ENCODE assay signal across 7 mouse cellular contexts in genomic region chr4:138395087-138395970, GRCm38 (mm10). TPM values are rescaled to one million over a fixed set of nuclear protein-coding genes. Genes with fewer than 3 reads are reported as not detected.
A peak's percentile ranks its signal among the peaks of the same experiment; 100 is the strongest.
DNase-seq lines count a peak whose midpoint lies in the region; ATAC-seq and TF ChIP-seq lines count a peak whose summit lies in the region.

No protein-coding gene starts in this region.

- peak overlapping the region; percentile 39 for H3K4me3 ChIP-seq in lung, embryonic 14.5 days (ENCODE audit: low read depth, low read length)
- H3K4me3 ChIP-seq in embryonic facial prominence, embryonic 11.5 days (ENCODE audit: low read depth, low read length), result peak overlapping the region; percentile 38
- peak overlapping the region; percentile 49 for H3K4me3 ChIP-seq in hindbrain, embryonic 13.5 days
- no peak overlapping the region for H3K4me3 ChIP-seq in liver, embryonic 15.5 days (replicated peaks)
- H3K4me3 ChIP-seq in stomach, embryonic 15.5 days (replicated peaks), result peak overlapping the region; percentile 37

- H3K9me3 ChIP-seq in lung, embryonic 14.5 days (ENCODE audit: low read depth, low read length), result no peaks in the 10 kb centered on the region
- H3K9me3 ChIP-seq in embryonic facial prominence, embryonic 11.5 days (replicated peaks; ENCODE audit: control insufficient read depth, low read length), result no peaks in the 10 kb centered on the region
- no peaks in the 10 kb centered on the region for H3K9me3 ChIP-seq in hindbrain, embryonic 13.5 days
- no peaks in the 10 kb centered on the region for H3K9me3 ChIP-seq in liver, embryonic 15.5 days (replicated peaks)
- no peaks in the 10 kb centered on the region for H3K9me3 ChIP-seq in stomach, embryonic 15.5 days

- H3K27me3 ChIP-seq in lung, embryonic 14.5 days (ENCODE audit: insufficient read depth, low read length), result peaks cover 73% of the 10 kb centered on the region
- peaks cover 56% of the 10 kb centered on the region for H3K27me3 ChIP-seq in embryonic facial prominence, embryonic 11.5 days (ENCODE audit: control insufficient read depth, insufficient read depth, low read length)
- peaks cover 91% of the 10 kb centered on the region for H3K27me3 ChIP-seq in hindbrain, embryonic 13.5 days
- peaks cover 75% of the 10 kb centered on the region for H3K27me3 ChIP-seq in liver, embryonic 15.5 days
- H3K27me3 ChIP-seq in stomach, embryonic 15.5 days (replicated peaks), result peaks cover 55% of the 10 kb centered on the region

- WGBS in lung, embryonic 14.5 days, result under 1% methylated on average over 98 of the region's 103 CpGs
- 1% methylated on average over 97 of the region's 103 CpGs for WGBS in embryonic facial prominence, embryonic 11.5 days
- under 1% methylated on average over 102 of the region's 103 CpGs for WGBS in hindbrain, embryonic 13.5 days
- 2% methylated on average over 103 of the region's 103 CpGs for WGBS in liver, embryonic 15.5 days (ENCODE audit: insufficient replicate concordance)
- WGBS in stomach, embryonic 15.5 days, result under 1% methylated on average over 93 of the region's 103 CpGs

- no peak for TF ChIP-seq CTCF in lung, embryonic 14.5 days (IDR thresholded peaks at IDR 0.05; ENCODE audit: low read depth)

- ATAC-seq in lung, embryonic 14.5 days (ENCODE audit: insufficient read depth), result no peak
- ATAC-seq in embryonic facial prominence, embryonic 11.5 days (replicated peaks; ENCODE audit: insufficient number of reproducible peaks, low FRiP score, low TSS enrichment, low read depth), result no peak
- peak; percentile 53 for ATAC-seq in hindbrain, embryonic 13.5 days (ENCODE audit: low FRiP score)
- no peak for ATAC-seq in liver, embryonic 15.5 days (ENCODE audit: insufficient read depth)
- no peak for ATAC-seq in stomach, embryonic 15.5 days (ENCODE audit: insufficient read depth, low FRiP score, low read depth)

- H3K27ac ChIP-seq in lung, embryonic 14.5 days (ENCODE audit: low read depth), result no peak overlapping the region
- H3K27ac ChIP-seq in embryonic facial prominence, embryonic 11.5 days (replicated peaks; ENCODE audit: low read depth, low read length), result no peak overlapping the region
- H3K27ac ChIP-seq in hindbrain, embryonic 13.5 days, result no peak overlapping the region
- no peak overlapping the region for H3K27ac ChIP-seq in liver, embryonic 15.5 days (replicated peaks)
- H3K27ac ChIP-seq in stomach, embryonic 15.5 days, result no peak overlapping the region

- H3K9ac ChIP-seq in lung, embryonic 14.5 days, result no peak overlapping the region
- peak overlapping the region; percentile 13; the same call in 1 of the 2 replicates for H3K9ac ChIP-seq in embryonic facial prominence, embryonic 11.5 days (replicated peaks; ENCODE audit: low read length)
- peak overlapping the region; percentile 72 for H3K9ac ChIP-seq in hindbrain, embryonic 13.5 days
- no peak overlapping the region for H3K9ac ChIP-seq in liver, embryonic 15.5 days
- H3K9ac ChIP-seq in stomach, embryonic 15.5 days, result no peak overlapping the region

- peak; percentile 39 for DNase-seq in lung, embryonic 14.5 days
- DNase-seq in lung, postnatal 25 days (ENCODE audit: low spot score), result no peak
- DNase-seq in embryonic facial prominence, embryonic 11.5 days (ENCODE audit: low spot score), result peak; percentile 39
- no peak for DNase-seq in c-Kit-positive CD71-positive TER-119-positive erythroid progenitor cells, embryonic 14.5 days (ENCODE audit: low spot score)

- peak overlapping the region; percentile 62 for H3K4me2 ChIP-seq in lung, embryonic 14.5 days
- peak overlapping the region; percentile 73 for H3K4me2 ChIP-seq in embryonic facial prominence, embryonic 11.5 days (ENCODE audit: low read depth, low read length)
- H3K4me2 ChIP-seq in hindbrain, embryonic 13.5 days, result peak overlapping the region; percentile 74
- peak overlapping the region; percentile 3; the same call in 1 of the 2 replicates for H3K4me2 ChIP-seq in liver, embryonic 15.5 days
- peak overlapping the region; percentile 72 for H3K4me2 ChIP-seq in stomach, embryonic 15.5 days

- no peaks in the 10 kb centered on the region for H3K36me3 ChIP-seq in lung, embryonic 14.5 days (ENCODE audit: insufficient read depth)
- no peaks in the 10 kb centered on the region for H3K36me3 ChIP-seq in embryonic facial prominence, embryonic 11.5 days (replicated peaks; ENCODE audit: control insufficient read depth, insufficient read depth, low read depth, low read length)
- H3K36me3 ChIP-seq in hindbrain, embryonic 13.5 days, result no peaks in the 10 kb centered on the region
- H3K36me3 ChIP-seq in liver, embryonic 15.5 days (replicated peaks), result no peaks in the 10 kb centered on the region
- H3K36me3 ChIP-seq in stomach, embryonic 15.5 days, result no peaks in the 10 kb centered on the region

- H3K4me1 ChIP-seq in lung, embryonic 14.5 days (ENCODE audit: insufficient read depth), result peaks cover 6% of the 10 kb centered on the region; the same call in 1 of the 2 replicates
- H3K4me1 ChIP-seq in embryonic facial prominence, embryonic 11.5 days (ENCODE audit: control insufficient read depth, insufficient read depth, low read length), result peaks cover 5% of the 10 kb centered on the region
- peaks cover 25% of the 10 kb centered on the region for H3K4me1 ChIP-seq in hindbrain, embryonic 13.5 days (replicated peaks)
- H3K4me1 ChIP-seq in liver, embryonic 15.5 days (replicated peaks), result peaks cover 6% of the 10 kb centered on the region; the same call in 1 of the 2 replicates
- peaks cover 15% of the 10 kb centered on the region for H3K4me1 ChIP-seq in stomach, embryonic 15.5 days

RNA-seq across cellular contexts. Expression of gene Fam43b, which starts 1.0 kb away (rescaled TPM):
- not detected in 2 replicates for polyA plus RNA-seq in lung, embryonic 14.5 days (2014; fragmentation: Nextera tagmentation; extraction: Ambion mirVana)
- polyA plus RNA-seq in embryonic facial prominence, embryonic 11.5 days (2014; fragmentation: Nextera tagmentation; extraction: Ambion mirVana), result 0.39 TPM in 1 of 2 replicates, not detected in the other
- 3.0 and 3.5 TPM in 2 replicates for polyA plus RNA-seq in hindbrain, embryonic 13.5 days (2015; fragmentation: Nextera tagmentation; extraction: Ambion mirVana)
- not detected in 2 replicates for polyA plus RNA-seq in liver, embryonic 15.5 days (2015; fragmentation: Nextera tagmentation; extraction: Ambion mirVana)
- 0.31 TPM in 1 of 2 replicates, not detected in the other for polyA plus RNA-seq in stomach, embryonic 15.5 days (2015; fragmentation: Nextera tagmentation; extraction: Ambion mirVana)

RNA-seq across cellular contexts. Expression of gene Cda, which starts 27.5 kb away (rescaled TPM):
- 24.1 and 24.4 TPM in 2 replicates for polyA plus RNA-seq in lung, embryonic 14.5 days (2014; fragmentation: Nextera tagmentation; extraction: Ambion mirVana)
- 3.5 and 5.7 TPM in 2 replicates for polyA plus RNA-seq in embryonic facial prominence, embryonic 11.5 days (2014; fragmentation: Nextera tagmentation; extraction: Ambion mirVana)
- polyA plus RNA-seq in hindbrain, embryonic 13.5 days (2015; fragmentation: Nextera tagmentation; extraction: Ambion mirVana), result 4.0 and 4.1 TPM in 2 replicates
- polyA plus RNA-seq in liver, embryonic 15.5 days (2015; fragmentation: Nextera tagmentation; extraction: Ambion mirVana), result 5.5 and 5.7 TPM in 2 replicates
- polyA plus RNA-seq in stomach, embryonic 15.5 days (2015; fragmentation: Nextera tagmentation; extraction: Ambion mirVana), result 14.5 and 19.3 TPM in 2 replicates

RNA-seq across cellular contexts. Expression of gene Mul1, which starts 39.1 kb away (rescaled TPM):
- polyA plus RNA-seq in lung, embryonic 14.5 days (2014; fragmentation: Nextera tagmentation; extraction: Ambion mirVana), result 16.1 and 18.0 TPM in 2 replicates
- 15.4 and 18.0 TPM in 2 replicates for polyA plus RNA-seq in embryonic facial prominence, embryonic 11.5 days (2014; fragmentation: Nextera tagmentation; extraction: Ambion mirVana)
- polyA plus RNA-seq in hindbrain, embryonic 13.5 days (2015; fragmentation: Nextera tagmentation; extraction: Ambion mirVana), result 20.9 and 21.4 TPM in 2 replicates
- polyA plus RNA-seq in liver, embryonic 15.5 days (2015; fragmentation: Nextera tagmentation; extraction: Ambion mirVana), result 7.8 and 8.6 TPM in 2 replicates
- polyA plus RNA-seq in stomach, embryonic 15.5 days (2015; fragmentation: Nextera tagmentation; extraction: Ambion mirVana), result 15.7 and 18.6 TPM in 2 replicates

RNA-seq across cellular contexts. Expression of gene Camk2n1, which starts 58.8 kb away (rescaled TPM):
- 2.6 and 3.2 TPM in 2 replicates for polyA plus RNA-seq in lung, embryonic 14.5 days (2014; fragmentation: Nextera tagmentation; extraction: Ambion mirVana)
- 2.4 and 2.7 TPM in 2 replicates for polyA plus RNA-seq in embryonic facial prominence, embryonic 11.5 days (2014; fragmentation: Nextera tagmentation; extraction: Ambion mirVana)
- polyA plus RNA-seq in hindbrain, embryonic 13.5 days (2015; fragmentation: Nextera tagmentation; extraction: Ambion mirVana), result 14.3 and 14.8 TPM in 2 replicates
- 1.3 and 1.4 TPM in 2 replicates for polyA plus RNA-seq in liver, embryonic 15.5 days (2015; fragmentation: Nextera tagmentation; extraction: Ambion mirVana)
- polyA plus RNA-seq in stomach, embryonic 15.5 days (2015; fragmentation: Nextera tagmentation; extraction: Ambion mirVana), result 5.0 and 5.2 TPM in 2 replicates

Comparison
In these comparisons a context has a peak if more than half of its experiments do, and no peak if none do; other contexts are left out.
1. DNase-seq: peak in lung, embryonic 14.5 days (single experiment) and embryonic facial prominence, embryonic 11.5 days (single experiment); none in lung, postnatal 25 days (single experiment) and c-Kit-positive CD71-positive TER-119-positive erythroid progenitor cells, embryonic 14.5 days (single experiment).
2. H3K4me2 ChIP-seq: peak in every context shown above with its lines; median percentile 74 in hindbrain, embryonic 13.5 days; 73 in embryonic facial prominence, embryonic 11.5 days; 72 in stomach, embryonic 15.5 days; 62 in lung, embryonic 14.5 days; 3 in liver, embryonic 15.5 days.
3. H3K9ac ChIP-seq: peak in embryonic facial prominence, embryonic 11.5 days (single experiment) and hindbrain, embryonic 13.5 days (single experiment); none in lung, embryonic 14.5 days (single experiment), liver, embryonic 15.5 days (single experiment) and stomach, embryonic 15.5 days (single experiment).